Mouse (Mus musculus): ENCODE data around the gene Rpa1.

- TF ChIP-seq EP300 (IDR thresholded peaks at IDR 0.05) (no peak), CTCF (IDR thresholded peaks at IDR 0.05) (no peak)
These were observed 67.6 kb downstream of the Rpa1 start for GRCm38 (mm10) chr11:75280435-75281001.
